Mouse (Mus musculus) mature B cell (primary cell): ENCODE results near the gene Olfr1502.
"Not testable (repeated sequence)": the region's sequence is repeated elsewhere in the genome, so short reads cannot be mapped to it uniquely, and the experiment has no call there.

Experiments used
- in situ Hi-C: fragments of 300-500 bp; cut with MboI; formaldehyde crosslinking; loops from 2 replicates; pipeline ENCODE4 v1.14.3; 2019

Gene Olfr1502

GRCm38 (mm10) chr19:13861495-13861894, at the start of gene Olfr1502:
TSS of gene Olfr1502 (plus strand) at chr19:13861795.
- in situ Hi-C loops, result no loop called here

GRCm38 (mm10) chr19:13812823-13813222, 48.8 kb upstream of the Olfr1502 start:
- in situ Hi-C loops, result no loop called here

- in situ Hi-C loops, result no loop called here
Observed at GRCm38 (mm10) chr19:13818827-13819226, 42.8 kb upstream of the Olfr1502 start.

GRCm38 (mm10) chr19:13819347-13819746, 42.2 kb upstream of the Olfr1502 start, which contains the start of gene Olfr1499:
TSS of gene Olfr1499 (minus strand) at chr19:13819447.
- in situ Hi-C loops, result no loop called here

GRCm38 (mm10) chr19:13820847-13821246, 40.7 kb upstream of the Olfr1502 start:
- in situ Hi-C loops, result no loop called here

GRCm38 (mm10) chr19:13828447-13828846, 33.1 kb upstream of the Olfr1502 start:
- in situ Hi-C loops, result no loop called here

GRCm38 (mm10) chr19:13830388-13830787, 31.2 kb upstream of the Olfr1502 start, which contains the start of gene Olfr1500:
TSS of gene Olfr1500 (minus strand) at chr19:13830488.
- in situ Hi-C loops, result no loop called here

- in situ Hi-C loops, result not testable (repeated sequence)
Observed at GRCm38 (mm10) chr19:13850592-13850991, 11.0 kb upstream of the Olfr1502 start, which contains the start of gene Olfr1501. TSS of gene Olfr1501 (minus strand) at chr19:13850692.

GRCm38 (mm10) chr19:13897828-13898227, 36.2 kb downstream of the Olfr1502 start, which contains the start of gene Olfr1504:
TSS of gene Olfr1504 (minus strand) at chr19:13897928.
- in situ Hi-C loops, result no loop called here
